In the genomic region with DNA sequence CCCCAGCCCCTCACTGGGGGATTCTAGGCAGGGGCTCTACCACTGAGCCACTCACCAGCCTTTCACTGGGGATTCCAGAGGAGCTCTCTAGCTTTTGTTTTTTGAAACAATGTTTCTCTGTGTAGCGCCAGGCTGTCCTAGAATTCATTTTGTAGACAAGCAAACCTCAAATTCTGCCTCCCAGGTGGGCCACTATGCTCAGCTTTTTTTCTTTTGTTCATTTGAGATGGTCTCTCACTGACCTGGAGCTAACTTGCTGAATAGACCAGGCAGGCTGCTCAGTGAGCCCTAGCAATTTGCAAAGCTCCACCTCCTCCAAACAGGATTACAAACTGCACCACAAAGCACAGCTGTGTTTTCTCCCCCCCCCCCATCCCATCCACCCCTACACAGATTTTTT, we compare ENCODE assay signal across 18 mouse cellular contexts.
DNase-seq lines count a peak whose midpoint lies in the region; ATAC-seq and TF ChIP-seq lines count a peak whose summit lies in the region.
"Had no signal": no experiment of that assay in that cellular context is flagged by ENCODE, and none has a peak within 500 bp of the region (broad histone marks: within the 10 kb centered on the region; RNA-seq: fewer than 3 reads in every experiment).

No protein-coding gene starts in this region.

- H3K4me1 ChIP-seq in heart, embryonic 13.5 days = no peaks in the 10 kb centered on the region
- H3K4me1 ChIP-seq in brown adipose tissue, adult 24 weeks (ENCODE audit: control insufficient read depth, insufficient read depth, insufficient read length, low read length) = peaks cover 2% of the 10 kb centered on the region; the same call in 1 of the 2 replicates
- 0 out of 2 replicates have a peak, but pooled peaks cover 6% of the 10 kb centered on the region for H3K4me1 ChIP-seq in liver, embryonic 12.5 days
- H3K4me1 ChIP-seq: limb, embryonic 12.5 days; midbrain, embryonic 10.5 days; neural tube, embryonic 15.5 days had no signal

- DNase-seq in heart, postnatal 25 days (ENCODE audit: low spot score) = no peak
- DNase-seq in layer of hippocampus, adult 2 months (ENCODE audit: low spot score in 2 of 2) = no peak
- DNase-seq in layer of hippocampus, postnatal 25 days (ENCODE audit: extremely low spot score in 1 of 2, low spot score in 1 of 2) = no peak
- peak; percentile 58 for DNase-seq in Muller cell, postnatal 12 days (ENCODE audit: inconsistent ontology term)
- DNase-seq: cerebellum, adult 2 months; cerebellum, postnatal 25 days; gastrocnemius, postnatal 10 days; thymus, postnatal 14 days had no signal

- no peak for TF ChIP-seq CTCF in layer of hippocampus, adult 2 months (conservative IDR thresholded peaks at IDR 0.05)

- H3K9me3 ChIP-seq in heart, embryonic 13.5 days = no peaks in the 10 kb centered on the region
- no peaks in the 10 kb centered on the region for H3K9me3 ChIP-seq in liver, embryonic 12.5 days (replicated peaks)
- H3K9me3 ChIP-seq: limb, embryonic 12.5 days; midbrain, embryonic 10.5 days; neural tube, embryonic 15.5 days had no signal

- no peak overlapping the region for H3K4me3 ChIP-seq in heart, embryonic 13.5 days
- no peak overlapping the region for H3K4me3 ChIP-seq in layer of hippocampus, adult 2 months
- no peak overlapping the region for H3K4me3 ChIP-seq in brown adipose tissue, adult 24 weeks (ENCODE audit: insufficient read depth, low read depth, low read length)
- H3K4me3 ChIP-seq in liver, embryonic 12.5 days = no peak overlapping the region
- H3K4me3 ChIP-seq: limb, embryonic 12.5 days; midbrain, embryonic 10.5 days; neural tube, embryonic 15.5 days had no signal

- intact Hi-C loops in heart, postnatal 25 days (cut with DNase I) = loop anchor here (2.0 to 10.0 kb wide), 4 partner anchors 20 to 330 kb away; a partner anchor contains a TSS

- H3K9ac ChIP-seq in heart, embryonic 13.5 days = no peak overlapping the region
- no peak overlapping the region for H3K9ac ChIP-seq in liver, embryonic 12.5 days
- H3K9ac ChIP-seq: hindbrain, embryonic 14.5 days; limb, embryonic 12.5 days; neural tube, embryonic 15.5 days had no signal

- 94% methylated on average over 1 of the region's 1 CpGs for WGBS in heart, embryonic 13.5 days
- 86% methylated on average over 1 of the region's 1 CpGs for WGBS in liver, embryonic 12.5 days (ENCODE audit: insufficient replicate concordance)

- peak overlapping the region; percentile 78; the same call in 1 of the 2 replicates for H3K27ac ChIP-seq in heart, embryonic 13.5 days (replicated peaks)
- peak overlapping the region; percentile 25; the same call in 1 of the 2 replicates for H3K27ac ChIP-seq in layer of hippocampus, adult 2 months
- H3K27ac ChIP-seq in brown adipose tissue, adult 24 weeks (replicated peaks; ENCODE audit: low read depth, low read length) = 0 out of 2 replicates have a peak overlapping the region, but pooled peaks have one; percentile 16
- no peak overlapping the region for H3K27ac ChIP-seq in liver, embryonic 12.5 days
- H3K27ac ChIP-seq: hindbrain, embryonic 14.5 days; midbrain, embryonic 10.5 days; neural tube, embryonic 15.5 days had no signal

- H3K4me2 ChIP-seq in heart, embryonic 13.5 days = no peak overlapping the region
- no peak overlapping the region for H3K4me2 ChIP-seq in liver, embryonic 12.5 days
- H3K4me2 ChIP-seq: hindbrain, embryonic 14.5 days; limb, embryonic 12.5 days; liver, embryonic 11.5 days; neural tube, embryonic 15.5 days had no signal

- H3K36me3 ChIP-seq in heart, embryonic 13.5 days = peaks cover 65% of the 10 kb centered on the region
- peaks cover 21% of the 10 kb centered on the region; the same call in 1 of the 2 replicates for H3K36me3 ChIP-seq in liver, embryonic 12.5 days
- H3K36me3 ChIP-seq: midbrain, embryonic 10.5 days had no signal

- no peaks in the 10 kb centered on the region for H3K27me3 ChIP-seq in heart, embryonic 13.5 days (replicated peaks)
- no peaks in the 10 kb centered on the region for H3K27me3 ChIP-seq in liver, embryonic 12.5 days (replicated peaks)
- H3K27me3 ChIP-seq: limb, embryonic 12.5 days; neural tube, embryonic 15.5 days; Patski had no signal

- no peak for ATAC-seq in heart, embryonic 13.5 days (ENCODE audit: extremely low read depth, insufficient number of reproducible peaks, low FRiP score, low TSS enrichment)
- no peak for ATAC-seq in liver, embryonic 12.5 days
- ATAC-seq: forebrain, embryonic 14.5 days; Patski had no signal
